Mouse (Mus musculus) B cell, adult 2 months (primary cell): ENCODE measurements around the gene Nck2.
"Not testable (repeated sequence)": the region's sequence is repeated elsewhere in the genome, so short reads cannot be mapped to it uniquely, and the experiment has no call there.

ENCODE experiments used
- DNase-seq, 2 experiments: peaks; one replicate each; pipeline ENCODE4 v3.0.0; 2022

Nck2 gene

DNA sequence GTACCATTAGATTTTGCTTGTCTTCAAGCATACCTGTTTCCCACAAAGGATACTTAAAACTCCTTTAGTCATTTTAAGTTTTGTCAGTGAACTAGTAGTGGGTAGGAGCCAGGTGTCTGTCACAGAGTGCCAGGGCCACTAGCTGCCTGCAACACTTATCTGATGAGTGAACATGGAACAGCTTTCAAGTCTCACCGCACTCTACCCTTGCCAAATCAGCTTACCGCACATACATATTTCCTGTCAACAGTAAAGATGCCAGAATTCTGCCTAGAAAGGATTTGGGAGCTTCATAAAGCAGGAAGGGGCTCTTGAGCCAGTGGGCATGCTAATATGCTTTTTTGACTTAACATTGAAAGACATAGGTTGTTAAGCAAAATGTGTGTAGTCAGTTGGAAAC is 94.3 kb downstream of the Nck2 start:
- DNase-seq, result no peak

DNA sequence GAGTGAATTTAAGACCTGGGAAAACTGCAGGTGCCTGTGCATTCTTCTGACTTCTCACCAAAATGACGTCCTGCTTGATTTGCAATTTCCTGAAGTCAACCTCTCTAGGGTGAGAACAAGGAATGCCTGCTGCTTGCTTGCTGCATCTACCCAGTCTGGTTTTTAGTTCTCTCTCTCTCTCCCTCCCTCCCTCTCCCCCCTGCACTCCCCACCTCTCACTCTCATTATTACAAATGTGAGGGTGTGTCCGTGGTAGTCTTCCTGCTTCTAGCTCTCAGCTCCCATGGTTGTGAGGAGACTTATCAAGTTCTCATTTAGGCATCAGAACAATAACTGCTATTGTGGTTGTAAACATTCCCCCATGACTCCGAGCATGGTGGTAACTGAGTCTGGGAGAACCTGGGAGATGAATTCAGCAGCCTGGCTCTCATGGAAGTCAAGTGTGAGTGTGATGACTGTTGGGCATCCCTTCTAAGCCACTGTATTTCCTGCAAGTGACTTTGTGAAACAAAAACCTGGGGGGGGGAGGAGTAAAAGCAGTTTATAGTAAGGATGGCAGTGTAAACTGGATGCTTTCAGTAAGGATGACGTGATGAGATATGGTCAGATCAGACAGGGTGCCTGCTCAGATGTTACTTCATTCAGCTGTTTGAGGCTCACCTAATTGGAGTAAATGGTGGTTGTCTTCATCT is 95.5 kb downstream of the Nck2 start:
- DNase-seq, result no peak

- peak; percentile 34 to 41 for DNase-seq
Measured at GRCm38 (mm10) chr1:43542339-43542738, 98.0 kb downstream of the Nck2 start.

DNA sequence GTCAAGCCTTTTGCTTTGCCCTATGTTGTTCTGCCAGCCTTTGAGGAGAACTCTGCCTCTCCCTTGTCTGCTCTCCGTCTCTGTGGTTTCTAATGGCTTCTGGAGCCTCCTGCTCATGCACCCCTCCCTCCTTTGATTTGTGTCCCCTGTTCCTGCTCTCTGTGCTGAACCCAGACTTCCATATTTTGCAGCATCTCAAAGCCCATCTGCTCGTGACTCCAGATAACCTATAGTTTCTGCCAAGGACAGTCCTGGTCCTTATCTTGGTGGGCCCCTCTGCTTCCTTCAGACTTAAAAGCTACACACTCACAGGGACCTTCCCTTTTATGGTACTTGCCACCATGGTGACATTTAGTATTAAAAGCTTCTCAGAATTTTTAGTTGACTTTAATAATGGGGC is 103.3 kb downstream of the Nck2 start:
- DNase-seq, result no peak

- DNase-seq, result no peak
Measured at GRCm38 (mm10) chr1:43548749-43549148, 104.4 kb downstream of the Nck2 start.

- no peak for DNase-seq
Measured at GRCm38 (mm10) chr1:43550525-43550924, 106.1 kb downstream of the Nck2 start.

DNA sequence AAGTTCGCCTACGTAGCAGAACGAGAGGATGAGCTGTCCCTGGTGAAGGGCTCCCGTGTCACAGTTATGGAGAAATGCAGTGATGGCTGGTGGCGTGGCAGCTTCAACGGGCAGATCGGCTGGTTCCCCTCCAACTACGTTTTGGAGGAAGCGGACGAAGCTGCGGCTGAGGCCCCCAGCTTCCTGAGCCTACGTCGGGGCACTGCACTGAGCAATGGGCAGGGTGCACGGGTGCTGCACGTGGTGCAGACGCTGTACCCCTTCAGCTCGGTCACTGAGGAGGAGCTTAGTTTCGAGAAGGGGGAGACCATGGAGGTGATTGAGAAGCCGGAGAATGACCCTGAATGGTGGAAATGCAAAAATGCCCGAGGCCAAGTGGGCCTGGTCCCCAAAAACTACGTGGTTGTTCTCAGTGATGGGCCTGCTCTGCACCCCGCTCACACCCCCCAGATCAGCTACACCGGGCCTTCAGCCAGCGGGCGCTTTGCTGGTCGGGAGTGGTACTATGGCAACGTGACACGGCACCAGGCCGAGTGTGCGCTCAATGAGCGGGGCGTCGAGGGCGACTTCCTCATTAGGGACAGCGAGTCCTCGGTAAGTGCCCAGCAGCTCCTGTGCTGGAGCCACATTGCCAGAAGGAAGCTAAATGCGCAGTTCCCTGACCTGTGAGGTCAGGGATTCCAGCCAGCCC is 109.8 kb downstream of the Nck2 start:
- DNase-seq, result not testable (repeated sequence)

DNA sequence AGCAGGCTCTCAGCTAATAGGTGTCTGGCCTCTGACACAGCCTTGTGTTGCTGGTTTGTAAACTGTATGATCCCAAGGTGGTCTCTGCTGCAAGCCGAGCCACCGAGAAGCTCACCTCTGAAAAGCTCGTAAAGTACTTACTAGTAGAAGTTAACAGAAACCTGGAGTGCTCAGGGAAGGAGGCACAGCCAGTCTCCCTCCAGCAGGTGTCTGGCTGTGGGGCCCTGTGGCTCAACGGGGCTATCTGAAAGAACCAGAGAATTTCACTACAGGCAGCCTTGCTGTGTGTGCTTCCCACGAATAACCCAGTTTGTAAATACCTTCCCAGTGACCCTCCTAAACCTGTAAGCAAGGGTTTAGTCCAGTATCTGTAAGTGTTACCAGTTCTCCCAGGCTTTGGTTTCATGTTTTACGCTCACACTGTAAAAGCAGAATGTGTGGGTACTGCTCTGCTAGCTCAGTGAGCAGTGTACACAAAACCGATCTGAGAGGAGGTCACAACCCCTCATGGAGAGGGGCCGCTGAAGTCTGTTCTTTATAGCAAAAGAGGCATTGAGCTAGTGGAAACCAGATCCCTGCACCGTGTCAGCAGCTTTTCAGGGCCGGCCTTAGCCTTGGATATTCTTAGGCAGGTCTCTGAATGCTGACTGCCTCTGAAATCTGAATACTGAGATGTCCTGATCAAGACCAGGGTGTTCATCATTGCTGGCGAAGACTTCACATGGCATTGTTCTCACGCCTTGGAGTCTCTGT is 111.0 kb downstream of the Nck2 start:
- DNase-seq, result no peak

DNA sequence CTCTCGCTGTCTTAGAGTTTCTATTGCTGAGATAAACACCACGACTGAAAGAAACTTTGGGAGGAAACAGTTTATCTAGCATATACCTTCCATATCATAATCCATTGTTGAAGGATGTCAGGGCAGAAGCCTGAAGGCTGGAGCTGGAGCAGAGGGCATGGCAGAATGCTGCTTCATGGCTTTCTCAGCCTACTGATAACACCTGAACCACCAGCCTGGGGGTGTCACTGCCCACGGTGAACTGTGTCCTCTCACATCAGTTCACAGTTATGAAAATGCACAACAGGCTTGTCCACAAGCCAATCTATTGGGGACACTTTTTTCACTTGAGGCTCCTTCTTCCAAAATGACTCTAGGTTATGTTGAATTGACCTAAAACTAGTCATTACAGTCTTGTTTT is 114.0 kb downstream of the Nck2 start:
- no peak for DNase-seq

DNA sequence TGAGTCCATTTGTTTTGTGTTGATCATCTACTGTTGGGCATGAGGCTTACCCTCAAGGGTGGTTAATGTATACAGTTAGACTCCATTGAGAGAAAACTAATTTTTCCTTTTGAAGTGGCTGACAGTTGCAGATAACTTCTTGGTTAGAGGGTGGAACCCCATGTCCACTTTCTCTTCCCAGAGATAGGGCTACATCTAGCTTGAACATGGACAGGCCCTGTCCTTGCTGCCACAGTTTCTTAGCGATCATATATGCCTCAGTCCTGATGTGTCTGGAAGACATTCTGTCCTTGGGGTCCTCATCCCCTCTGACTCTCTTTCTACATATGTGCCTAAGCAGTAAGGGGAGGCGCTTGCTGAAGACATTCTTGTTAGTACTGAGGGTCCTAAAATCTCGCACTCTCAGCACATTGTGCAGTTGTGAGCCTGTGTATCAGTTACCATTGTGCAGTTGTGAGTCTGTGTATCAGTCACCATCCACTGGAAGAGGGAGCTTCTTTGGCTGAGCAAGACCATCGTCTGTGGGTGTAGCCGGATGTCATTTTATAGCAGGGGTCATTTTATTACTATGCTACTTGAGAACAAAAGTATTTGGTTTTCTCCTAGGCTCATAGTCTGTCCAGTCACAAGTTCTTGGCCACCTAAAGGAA is 114.8 kb downstream of the Nck2 start:
- DNase-seq, result no peak

GRCm38 (mm10) chr1:43561085-43561484 is 116.7 kb downstream of the Nck2 start:
- DNase-seq, result no peak

DNA sequence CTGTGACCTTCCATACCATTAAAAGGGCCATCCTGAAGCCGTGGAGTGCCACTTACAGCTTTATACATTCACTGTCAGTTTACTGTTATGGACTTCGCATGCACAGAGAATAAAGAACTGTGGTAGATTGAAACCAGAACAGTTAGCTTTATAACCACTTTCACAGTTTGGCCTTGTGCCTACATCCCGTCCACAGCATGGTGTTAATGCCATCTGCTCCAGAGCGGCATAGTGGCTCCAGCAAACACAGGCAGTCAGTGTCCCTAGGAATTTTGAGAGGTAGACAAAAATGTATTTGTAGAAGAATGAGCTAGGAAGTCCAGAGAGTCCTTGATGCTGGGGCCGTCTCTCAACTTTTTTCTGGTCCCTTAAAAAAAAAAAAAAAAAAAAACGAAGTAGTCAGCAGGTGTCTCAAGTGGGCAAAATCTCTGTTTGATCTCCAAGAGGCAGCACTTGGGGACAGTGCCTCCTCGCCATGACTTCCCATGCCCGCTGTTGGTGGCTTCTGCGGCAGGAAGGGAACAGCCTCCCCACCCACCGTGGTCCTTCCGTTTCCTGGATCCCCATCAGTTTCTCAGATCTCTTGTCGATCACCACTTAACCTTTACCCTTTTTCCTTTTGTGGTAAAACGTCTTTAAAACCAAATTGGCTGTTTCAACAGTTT is 117.8 kb downstream of the Nck2 start:
- DNase-seq, result no peak

DNA sequence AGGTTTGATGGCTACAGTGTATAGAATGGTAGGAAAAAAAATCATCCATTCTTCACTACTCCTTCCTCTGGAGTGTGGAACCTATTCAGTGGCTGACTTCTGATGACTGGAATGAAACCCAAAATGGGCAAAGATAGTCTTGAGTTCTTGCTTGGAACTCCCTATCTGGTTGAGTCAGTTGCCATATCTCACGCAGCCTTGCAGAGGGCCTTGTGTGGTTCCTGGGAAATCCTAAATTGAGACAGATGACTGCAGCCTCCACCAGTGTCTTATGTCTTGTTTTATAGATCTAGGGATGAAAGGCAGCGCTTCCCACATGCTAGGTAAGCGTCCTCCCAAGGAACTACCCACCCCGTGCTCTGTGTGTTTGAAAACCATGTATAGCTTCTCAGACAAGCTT is 120.9 kb downstream of the Nck2 start:
- DNase-seq, result no peak

DNA sequence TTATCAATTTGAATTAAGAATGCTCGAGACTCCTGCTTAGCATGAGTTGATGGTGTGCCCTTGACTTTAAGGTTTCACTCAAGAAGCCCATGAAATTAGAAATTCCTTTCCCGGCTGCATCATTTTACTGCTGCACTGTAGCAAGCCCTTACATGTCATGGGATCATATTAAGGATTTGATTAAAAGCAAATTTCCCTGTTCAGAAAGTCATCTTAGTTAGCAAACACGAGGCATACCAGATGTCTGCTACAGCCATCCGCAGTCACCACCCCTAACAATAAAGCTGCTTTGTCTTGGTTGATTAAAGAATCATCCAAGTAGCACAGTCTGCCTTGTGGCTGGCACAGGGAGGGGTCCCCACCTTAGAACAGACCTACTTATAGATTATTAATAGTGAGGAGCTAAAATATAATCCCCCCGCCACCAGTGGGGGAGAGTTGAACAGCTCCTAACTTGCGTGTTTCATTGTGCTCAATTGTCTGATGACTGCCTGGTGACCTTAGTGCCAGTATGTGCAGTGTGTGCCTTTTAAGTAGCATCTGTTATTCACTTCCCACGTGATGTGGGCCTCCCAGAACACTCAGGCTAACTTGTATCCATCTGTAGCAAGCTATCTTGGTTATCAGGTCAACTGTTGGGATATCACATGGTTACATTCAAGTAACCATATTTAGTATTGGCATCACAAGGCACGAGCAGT is 122.4 kb downstream of the Nck2 start:
- no peak for DNase-seq

GRCm38 (mm10) chr1:43568824-43569223 is 124.4 kb downstream of the Nck2 start:
- no peak for DNase-seq

GRCm38 (mm10) chr1:43571105-43571504 is 126.7 kb downstream of the Nck2 start:
- DNase-seq, result no peak

- DNase-seq, result no peak
Measured at GRCm38 (mm10) chr1:43574793-43575304, 130.5 kb downstream of the Nck2 start.

DNA sequence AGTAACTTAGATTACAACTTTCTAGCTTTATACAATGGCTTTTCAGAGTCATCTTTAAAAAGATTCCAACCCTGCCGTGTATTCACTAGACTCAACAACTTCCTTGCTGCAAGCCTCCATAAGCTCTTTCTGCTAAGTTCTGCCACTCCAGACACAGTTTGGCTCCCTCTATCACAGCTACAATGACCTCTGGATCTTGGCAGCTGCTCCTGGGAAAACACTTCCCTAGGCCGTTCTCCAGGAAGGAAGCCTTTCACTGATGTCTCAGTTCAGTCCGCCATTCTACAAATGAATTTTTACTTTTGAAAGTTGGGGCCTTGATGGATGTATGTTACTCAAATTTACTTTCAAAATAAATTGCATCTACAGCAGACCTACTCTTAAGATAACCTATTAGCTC is 133.0 kb downstream of the Nck2 start:
- no peak for DNase-seq

DNA sequence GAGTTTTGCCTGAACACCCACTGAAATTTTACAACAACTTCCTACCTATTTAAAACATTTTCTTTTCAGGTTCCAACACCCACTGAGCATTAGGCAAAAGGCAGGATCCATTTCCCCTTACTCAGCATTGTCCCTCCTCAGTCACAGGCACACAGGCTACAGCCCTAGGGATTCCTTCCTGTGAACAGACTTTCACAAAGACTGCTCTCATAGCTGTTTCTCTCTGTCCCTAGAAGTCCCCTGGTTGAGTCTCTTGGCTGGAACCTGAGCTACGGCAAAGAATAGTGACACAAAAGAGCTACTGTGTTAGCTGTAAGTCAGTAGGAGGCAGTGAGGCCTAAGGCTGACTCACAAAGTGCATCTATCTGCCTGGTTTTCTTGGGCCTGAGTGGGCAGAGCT is 139.2 kb downstream of the Nck2 start:
- no peak for DNase-seq

GRCm38 (mm10) chr1:43589001-43589400 is 144.6 kb downstream of the Nck2 start:
- no peak for DNase-seq

- no peak for DNase-seq
Measured at GRCm38 (mm10) chr1:43589910-43590309, 145.5 kb downstream of the Nck2 start.

DNA sequence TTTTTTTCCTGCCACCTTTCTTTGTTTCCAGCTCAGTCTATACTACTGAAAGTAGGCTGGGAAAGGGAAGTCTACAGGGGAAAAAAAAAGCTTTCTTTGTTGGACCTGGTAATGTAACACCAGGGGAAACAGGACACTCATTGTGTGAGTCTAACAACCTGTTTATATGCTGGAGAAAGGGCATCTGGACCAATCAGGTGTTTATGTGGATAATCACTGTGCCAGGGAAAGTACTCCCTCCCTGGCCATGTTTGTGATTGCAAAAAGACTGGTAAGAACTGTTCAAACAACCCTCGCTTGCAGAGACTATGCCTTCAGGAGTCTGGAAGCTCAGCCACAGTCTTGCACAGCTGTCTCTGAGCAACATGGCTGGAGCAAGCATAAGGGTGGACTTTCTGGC is 146.3 kb downstream of the Nck2 start:
- no peak for DNase-seq
